Mouse (Mus musculus) mouse embryonic stem cell (cell line): Measurements from ENCODE around the gene Zic2.
"Not testable (repeated sequence)": the region's sequence is repeated elsewhere in the genome, so short reads cannot be mapped to it uniquely, and the experiment has no call there.

Experiments used
- in situ Hi-C, 2 experiments: fragments of 300-500 bp; cut with MboI; formaldehyde crosslinking; loops; 1 replicate in 1 of 2; 3 replicates in 1 of 2; pipeline ENCODE4 v1.14.3; 2019 to 2020; ENCODE audit warnings: low sequenced_read_pairs in 2 of 2, low pct_unique_long_range_greater_than_20kb in 1 of 2, mixed read lengths in 1 of 2; ENCODE audit not compliant: unreplicated experiment in 1 of 2

The Zic2 gene

DNA sequence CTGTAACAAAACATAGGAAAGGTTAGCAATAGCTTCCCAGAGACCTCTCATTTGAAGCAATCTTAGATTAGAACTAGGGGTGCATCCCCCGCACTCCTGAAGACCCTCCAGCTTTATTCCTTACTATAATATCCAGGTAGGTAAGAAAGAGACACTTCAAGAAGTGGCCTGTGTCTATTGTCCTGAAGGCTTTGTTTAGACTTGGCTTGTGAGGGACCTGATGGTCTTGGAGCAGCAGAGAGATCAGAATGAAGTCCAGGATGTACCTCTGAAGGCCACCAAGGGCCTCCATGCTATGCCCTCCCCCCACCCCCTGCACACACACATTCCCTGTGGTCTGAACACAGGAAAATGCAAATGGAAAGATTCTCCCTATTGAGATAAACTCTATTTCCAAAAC lies 15.5 kb upstream of the Zic2 start:
- in situ Hi-C loops, result no loop called here

- in situ Hi-C loops, result no loop called here
Observed at GRCm38 (mm10) chr14:122460226-122460625, 15.0 kb upstream of the Zic2 start.

DNA sequence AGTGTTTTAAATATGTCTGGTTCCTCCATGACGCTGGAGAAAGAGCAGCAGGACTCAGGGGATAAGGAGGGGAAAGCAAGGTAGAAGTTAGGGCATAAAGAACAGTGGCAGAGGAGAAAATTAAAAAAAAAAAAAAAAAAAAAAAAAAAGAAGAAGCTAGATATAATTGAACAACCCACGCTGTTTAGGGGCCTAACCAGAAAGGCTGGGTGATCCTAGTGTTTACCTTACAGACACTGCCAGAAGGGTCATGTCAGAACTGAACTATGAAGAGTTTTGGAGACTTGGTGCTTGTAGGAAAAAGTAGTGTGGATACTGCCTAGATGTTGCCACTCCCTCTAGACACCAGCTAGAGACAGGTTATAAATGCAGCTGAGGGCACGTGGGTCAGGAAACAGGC lies 13.7 kb upstream of the Zic2 start:
- in situ Hi-C loops, result no loop called here

GRCm38 (mm10) chr14:122461966-122462365 lies 13.3 kb upstream of the Zic2 start:
- in situ Hi-C loops, result no loop called here

GRCm38 (mm10) chr14:122462689-122463079 lies 12.6 kb upstream of the Zic2 start:
- in situ Hi-C loops, result no loop called here

DNA sequence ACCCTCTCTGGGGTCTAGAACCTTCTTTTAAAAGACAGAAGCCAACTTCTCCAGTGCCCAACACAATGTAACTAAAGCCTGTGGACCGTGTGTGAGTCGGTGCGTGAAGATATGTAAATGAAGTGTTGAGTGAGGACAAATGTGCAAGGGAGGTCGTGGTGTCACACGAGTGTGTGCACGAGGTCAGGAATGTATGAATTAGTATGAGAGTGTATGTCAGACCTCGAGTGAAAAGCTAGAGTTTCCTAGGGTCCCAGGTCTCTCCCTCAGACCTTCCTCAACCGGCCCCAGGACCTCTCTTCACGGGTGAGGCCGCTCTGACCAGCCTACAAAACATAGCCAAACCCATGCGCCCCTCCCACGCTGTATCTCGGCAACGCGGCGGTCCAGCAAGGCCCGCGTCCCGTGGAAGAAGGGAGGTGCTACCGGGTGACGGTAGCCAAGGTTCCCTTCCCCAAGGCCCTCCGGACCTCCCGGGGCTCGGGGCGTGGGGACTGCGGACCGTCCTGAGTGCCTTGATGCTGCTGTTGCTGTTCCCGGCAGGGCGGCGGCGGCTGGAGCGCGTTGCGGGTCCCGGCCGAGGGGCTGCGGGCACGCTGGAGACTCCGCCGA lies 12.0 kb upstream of the Zic2 start:
- in situ Hi-C loops, result no loop called here

- in situ Hi-C loops, result not testable (repeated sequence)
Observed at GRCm38 (mm10) chr14:122463734-122464341, 11.4 kb upstream of the Zic2 start.

- in situ Hi-C loops, result no loop called here
Observed at GRCm38 (mm10) chr14:122464351-122464762, 10.9 kb upstream of the Zic2 start.

- in situ Hi-C loops, result no loop called here
Observed at GRCm38 (mm10) chr14:122464763-122465741, 10.2 kb upstream of the Zic2 start, which contains the start of gene Zic5. Zic5 (minus strand) TSS chr14:122465677.

DNA sequence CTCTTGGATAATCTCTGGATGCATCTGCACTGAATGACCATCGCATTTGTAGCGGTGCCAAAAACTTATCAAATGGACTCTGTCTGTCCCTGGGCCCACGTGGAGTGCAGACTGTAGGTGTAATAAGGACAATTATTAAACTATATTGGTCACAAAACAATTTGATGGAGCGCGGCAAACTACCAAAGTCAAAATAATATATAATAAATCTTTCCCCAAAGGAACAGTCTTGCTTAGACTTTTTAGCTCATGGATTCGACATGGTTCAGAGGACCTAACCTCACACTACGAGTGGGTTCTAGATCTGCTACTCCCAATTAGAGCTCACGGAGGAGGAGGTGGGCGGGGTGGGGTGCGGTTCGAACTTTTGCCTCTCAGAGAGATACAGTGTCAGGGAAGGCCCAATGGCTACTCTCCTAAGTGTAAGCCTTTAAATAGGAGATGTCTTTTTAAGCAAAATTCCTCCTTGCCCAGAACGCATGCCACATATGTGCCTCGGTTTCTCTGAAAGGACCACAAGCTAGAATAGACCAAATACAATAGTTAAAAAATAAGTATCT lies 9.2 kb upstream of the Zic2 start:
- in situ Hi-C loops, result no loop called here

DNA sequence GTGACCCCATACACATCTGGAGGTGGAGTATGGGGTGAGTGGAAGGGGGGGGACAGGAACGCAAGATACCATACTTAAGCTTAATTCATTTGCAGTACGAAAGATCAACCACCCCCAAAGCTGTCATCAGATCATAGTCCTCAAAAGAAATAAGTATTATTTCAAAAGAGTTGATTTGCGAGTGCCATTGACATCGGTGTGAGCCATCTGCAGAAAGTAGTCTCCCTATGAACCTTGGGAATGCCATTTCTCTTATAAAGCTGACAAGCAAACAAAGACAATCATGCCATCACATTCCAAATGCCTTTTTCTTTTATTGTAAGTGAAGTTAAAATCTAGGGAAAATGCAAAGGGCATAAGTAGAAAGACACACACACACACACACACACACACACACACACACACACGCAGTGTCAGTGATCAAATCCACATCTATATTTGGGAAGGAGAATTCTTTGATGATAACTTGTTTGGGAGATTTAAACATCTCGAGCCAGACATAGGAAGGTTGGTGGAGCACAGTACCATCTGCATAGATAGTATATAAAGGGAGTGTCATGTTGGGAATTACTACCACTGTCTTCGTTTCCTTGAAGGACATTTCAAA lies 8.4 kb upstream of the Zic2 start:
- in situ Hi-C loops, result no loop called here

DNA sequence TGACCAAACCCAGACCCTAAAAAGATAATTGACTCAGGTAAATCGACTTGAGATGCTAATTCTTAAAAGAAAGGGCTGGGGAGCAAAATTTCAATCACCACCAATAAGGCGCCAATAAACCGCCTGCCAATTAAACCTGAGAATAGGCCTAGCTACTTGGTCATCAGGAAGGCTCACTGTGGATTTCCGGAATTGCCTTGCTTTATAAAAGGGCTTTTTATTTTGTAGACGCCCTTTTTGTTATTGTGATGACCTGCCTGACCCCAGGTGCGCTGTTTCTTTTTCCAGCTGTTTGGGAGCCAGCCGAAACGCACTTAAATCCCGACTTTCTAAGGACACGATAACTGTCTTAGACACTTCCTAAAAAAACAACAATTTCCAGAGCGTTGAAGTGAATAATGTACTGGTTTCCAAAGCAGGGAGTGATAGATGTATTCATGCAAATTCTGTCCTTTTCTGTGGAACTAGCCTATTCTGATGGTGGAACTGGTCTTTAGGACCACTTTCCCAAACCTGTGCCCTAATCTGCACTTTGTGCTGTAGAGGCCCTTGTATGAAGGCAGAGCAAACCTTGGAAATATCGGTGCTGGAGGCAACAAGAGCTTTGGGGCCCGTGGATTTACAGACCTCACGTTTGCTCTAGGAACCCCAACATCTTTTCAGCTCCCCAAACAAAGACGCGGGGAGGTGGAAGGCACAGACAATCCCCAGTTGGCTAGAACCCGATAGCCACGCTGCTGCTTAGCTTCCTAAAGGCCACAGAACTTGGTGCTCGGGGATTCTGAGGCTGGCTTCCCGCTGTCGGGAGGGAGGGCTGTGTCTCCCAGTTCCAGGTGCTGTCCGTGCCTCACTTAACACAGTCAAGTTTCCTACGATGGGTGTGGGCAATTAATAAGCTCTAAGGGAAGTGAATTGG lies 7.1 kb upstream of the Zic2 start:
- in situ Hi-C loops, result no loop called here

GRCm38 (mm10) chr14:122468971-122469755 lies 6.1 kb upstream of the Zic2 start:
- in situ Hi-C loops, result no loop called here

GRCm38 (mm10) chr14:122471449-122472085 lies 3.7 kb upstream of the Zic2 start:
- in situ Hi-C loops, result no loop called here

GRCm38 (mm10) chr14:122472161-122472560 lies 3.1 kb upstream of the Zic2 start:
- in situ Hi-C loops, result no loop called here

- in situ Hi-C loops, result no loop called here
Observed at GRCm38 (mm10) chr14:122472647-122473046, 2.6 kb upstream of the Zic2 start.
